Mouse (Mus musculus) naive thymus-derived CD4-positive, alpha-beta T cell, adult 5 months (primary cell): Measurements from ENCODE around the gene Olfr325. TPM values are rescaled to one million over a fixed set of nuclear protein-coding genes. Genes with fewer than 3 reads are reported as not detected.

ENCODE experiments used
- polyA plus RNA-seq: library from polyadenylated mRNA; unstranded; fragments of 100-300 nt; shearing (Covaris generic); gene quantifications from one replicate; pipeline ENCODE4 v1.2.1, GENCODE M21; 2017

Olfr325 gene
- not detected for polyA plus RNA-seq

GRCm38 (mm10) chr11:58577430-58577829 lies at the start of gene Olfr325:
Gene Olfr325 (plus strand): TSS chr11:58577730.

DNA sequence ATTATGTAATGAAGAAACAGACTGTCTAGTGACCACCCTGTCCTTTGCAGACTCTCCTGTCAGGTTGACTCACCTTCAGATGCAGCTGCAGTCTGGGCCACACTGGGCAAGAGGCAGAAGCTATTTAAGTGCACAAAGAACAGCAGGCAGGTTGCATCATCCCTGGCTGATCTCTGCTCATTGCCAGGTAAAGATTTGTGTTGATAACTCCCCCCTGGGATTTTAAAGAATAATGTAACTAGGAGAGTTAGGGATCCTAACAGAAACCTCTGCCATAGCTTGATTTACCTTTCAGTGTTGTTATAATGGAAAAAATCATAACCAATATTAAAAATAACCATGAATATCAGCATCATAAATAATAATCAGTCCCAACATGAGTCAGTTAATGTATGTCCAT lies 42.8 kb upstream of the Olfr325 start, which contains the start of gene Olfr330:
Gene Olfr330 (minus strand): TSS at position 101 of the 400 bp plus-strand sequence.

GRCm38 (mm10) chr11:58546322-58546721 lies 31.2 kb upstream of the Olfr325 start, which contains the start of gene Olfr329-ps:
Gene Olfr329-ps (minus strand): TSS chr11:58546422.

GRCm38 (mm10) chr11:58555536-58555935 lies 22.0 kb upstream of the Olfr325 start, which contains the start of gene Olfr328:
Gene Olfr328 (minus strand): TSS chr11:58555636.

GRCm38 (mm10) chr11:58570405-58570804 lies 7.1 kb upstream of the Olfr325 start, which contains the start of gene Olfr224:
Gene Olfr224 (minus strand): TSS chr11:58570553.

DNA sequence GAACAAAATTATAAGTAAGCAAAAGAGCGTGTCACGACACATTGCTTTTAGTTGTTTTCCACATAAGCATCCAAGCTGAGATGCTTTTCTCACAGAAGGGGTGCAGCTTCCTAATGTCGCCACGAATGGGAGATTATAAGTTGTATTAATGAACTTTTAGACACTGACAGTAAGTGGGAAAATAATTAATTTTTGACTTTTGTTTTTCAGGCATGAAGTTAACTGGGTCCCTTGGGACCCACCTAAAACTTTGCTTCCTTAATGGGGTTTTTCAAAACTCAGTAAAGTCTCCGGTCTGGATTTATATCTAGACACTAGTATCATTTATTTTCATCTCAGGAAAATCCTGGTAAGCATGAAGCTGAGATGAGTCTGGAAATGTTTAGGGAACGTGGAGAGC lies 17.3 kb downstream of the Olfr325 start, which contains the start of gene Olfr324:
Gene Olfr324 (plus strand): TSS at position 301 of the 400 bp plus-strand sequence.

DNA sequence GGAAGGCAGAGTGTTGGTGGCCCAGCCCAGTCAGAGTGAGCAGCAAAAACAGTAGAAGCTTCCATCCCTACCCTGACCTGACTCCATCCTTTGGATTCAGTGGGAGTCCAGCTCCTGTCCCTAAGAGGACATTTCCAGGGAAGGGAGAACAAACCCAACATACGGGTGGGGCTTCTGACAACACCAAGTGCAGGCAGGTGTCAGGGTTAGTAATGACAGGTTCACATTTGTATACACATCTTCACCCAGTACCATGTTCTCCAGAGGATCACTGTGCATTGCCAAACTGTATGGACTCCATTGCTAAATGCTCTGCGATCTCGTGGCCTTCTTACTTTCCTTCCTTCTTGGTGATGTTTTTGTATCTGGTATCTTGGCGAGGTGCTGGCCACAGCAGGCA lies 38.4 kb downstream of the Olfr325 start, which contains the start of gene 2210407C18Rik:
Gene 2210407C18Rik (minus strand): TSS at position 101 of the 400 bp plus-strand sequence.

GRCm38 (mm10) chr11:58630401-58630800 lies 52.9 kb downstream of the Olfr325 start, which contains the start of gene Olfr323:
Gene Olfr323 (minus strand): TSS chr11:58630501.

Other genes starting within 250 kb of the Olfr325 start
- 38.4 TPM for gene Zfp672, start 247.4 kb upstream of the Olfr325 start, polyA plus RNA-seq
- 23.2 TPM for gene Sh3bp5l, start 247.0 kb upstream of the Olfr325 start, polyA plus RNA-seq
- gene Lypd8, start 198.7 kb upstream of the Olfr325 start, polyA plus RNA-seq = not detected
- not detected for gene 1810065E05Rik, start 156.6 kb upstream of the Olfr325 start, polyA plus RNA-seq
- not detected for gene Gm12253, start 145.2 kb upstream of the Olfr325 start, polyA plus RNA-seq
- gene Lypd9, start 124.8 kb upstream of the Olfr325 start, polyA plus RNA-seq = not detected
- not detected for gene Olfr30, start 115.5 kb upstream of the Olfr325 start, polyA plus RNA-seq
- gene Olfr332, start 85.2 kb upstream of the Olfr325 start, polyA plus RNA-seq = not detected
- not detected for gene Olfr331, start 75.2 kb upstream of the Olfr325 start, polyA plus RNA-seq
- gene Olfr330, start 42.9 kb upstream of the Olfr325 start, polyA plus RNA-seq = 0.44 TPM
- not detected for gene Olfr329-ps, start 31.3 kb upstream of the Olfr325 start, polyA plus RNA-seq
- gene Olfr328, start 22.1 kb upstream of the Olfr325 start, polyA plus RNA-seq = not detected
- not detected for gene Olfr224, start 7.2 kb upstream of the Olfr325 start, polyA plus RNA-seq
- not detected for gene Olfr324, start 17.4 kb downstream of the Olfr325 start, polyA plus RNA-seq
- gene 2210407C18Rik, start 38.3 kb downstream of the Olfr325 start, polyA plus RNA-seq = not detected
- not detected for gene Olfr323, start 52.8 kb downstream of the Olfr325 start, polyA plus RNA-seq
- gene Trim58, start 62.7 kb downstream of the Olfr325 start, polyA plus RNA-seq = not detected
- not detected for gene Olfr322, start 81.1 kb downstream of the Olfr325 start, polyA plus RNA-seq
- gene Olfr320, start 103.4 kb downstream of the Olfr325 start, polyA plus RNA-seq = not detected
- gene Olfr319, start 121.4 kb downstream of the Olfr325 start, polyA plus RNA-seq = not detected
- not detected for gene Olfr318, start 146.3 kb downstream of the Olfr325 start, polyA plus RNA-seq
- gene Olfr317, start 161.5 kb downstream of the Olfr325 start, polyA plus RNA-seq = not detected
- not detected for gene Olfr316, start 175.0 kb downstream of the Olfr325 start, polyA plus RNA-seq
- gene Olfr315, start 195.5 kb downstream of the Olfr325 start, polyA plus RNA-seq = not detected
- not detected for gene Olfr314, start 205.2 kb downstream of the Olfr325 start, polyA plus RNA-seq
- not detected for gene Fam183b, start 224.2 kb downstream of the Olfr325 start, polyA plus RNA-seq
- gene Olfr313, start 237.3 kb downstream of the Olfr325 start, polyA plus RNA-seq = not detected